In genomic region chr14:21988577-21989290, GRCm38 (mm10) we compare ENCODE assay signal across 8 mouse cellular contexts. TPM values are rescaled to one million over a fixed set of nuclear protein-coding genes. Genes with fewer than 3 reads are reported as not detected.
DNase-seq lines count a peak whose midpoint lies in the region; ATAC-seq and TF ChIP-seq lines count a peak whose summit lies in the region.

No protein-coding gene starts in this region.

- H3K9me3 ChIP-seq in embryonic facial prominence, embryonic 12.5 days = no peaks in the 10 kb centered on the region
- H3K9me3 ChIP-seq in limb, embryonic 11.5 days (ENCODE audit: control insufficient read depth, low read length) = no peaks in the 10 kb centered on the region
- no peaks in the 10 kb centered on the region for H3K9me3 ChIP-seq in midbrain, embryonic 16.5 days (replicated peaks; ENCODE audit: control insufficient read depth, low read length, poor library complexity, severe bottlenecking)

- 1% methylated on average over 26 of the region's 26 CpGs for WGBS in heart, adult 2 months
- WGBS in embryonic facial prominence, embryonic 12.5 days = under 1% methylated on average over 26 of the region's 26 CpGs
- WGBS in limb, embryonic 11.5 days = under 1% methylated on average over 26 of the region's 26 CpGs
- under 1% methylated on average over 25 of the region's 26 CpGs for WGBS in midbrain, embryonic 16.5 days

- no peak for ATAC-seq in embryonic facial prominence, embryonic 12.5 days (ENCODE audit: insufficient number of reproducible peaks, insufficient read depth, low FRiP score, low TSS enrichment)
- no peak for ATAC-seq in limb, embryonic 11.5 days (ENCODE audit: insufficient number of reproducible peaks, low FRiP score, low TSS enrichment, low read depth)
- ATAC-seq in midbrain, embryonic 16.5 days = no peak

- H3K4me2 ChIP-seq in embryonic facial prominence, embryonic 12.5 days (replicated peaks) = peak overlapping the region; percentile 75
- H3K4me2 ChIP-seq in limb, embryonic 11.5 days (ENCODE audit: low read depth, severe bottlenecking) = peak overlapping the region; percentile 80
- H3K4me2 ChIP-seq in midbrain, embryonic 16.5 days (ENCODE audit: low read length) = peak overlapping the region; percentile 92

- no peak for TF ChIP-seq EP300 in heart, adult 2 months (IDR thresholded peaks at IDR 0.05; ENCODE audit: insufficient read depth, low read depth, low read length)

- peak overlapping the region; percentile 80 for H3K9ac ChIP-seq in heart, adult 2 months (ENCODE audit: low read depth, low read length)
- peak overlapping the region; percentile 46 for H3K9ac ChIP-seq in embryonic facial prominence, embryonic 12.5 days
- H3K9ac ChIP-seq in limb, embryonic 11.5 days (ENCODE audit: low read length) = peak overlapping the region; percentile 51
- peak overlapping the region; percentile 60 for H3K9ac ChIP-seq in midbrain, embryonic 16.5 days (ENCODE audit: low read depth, low read length)

- TF ChIP-seq POLR2A in heart, adult 2 months (IDR thresholded peaks at IDR 0.05; ENCODE audit: insufficient read depth, low read depth, low read length) = no peak

- peak; percentile 54 to 61 for DNase-seq in heart, adult 2 months
- no peak for DNase-seq in heart, postnatal 25 days (ENCODE audit: low spot score)
- peak; percentile 38 to 47 for DNase-seq in heart, postnatal 36 days
- DNase-seq in limb, embryonic 11.5 days (ENCODE audit: low spot score) = peak; percentile 70
- DNase-seq in retina, embryonic 14.5 days (ENCODE audit: low spot score) = no peak
- DNase-seq in right cerebral cortex, adult 18-20 months = no peak

- peak overlapping the region; percentile 58 for H3K4me3 ChIP-seq in heart, adult 2 months
- H3K4me3 ChIP-seq in embryonic facial prominence, embryonic 12.5 days = peak overlapping the region; percentile 84
- H3K4me3 ChIP-seq in limb, embryonic 11.5 days (ENCODE audit: low read depth, low read length) = peak overlapping the region; percentile 87
- peak overlapping the region; percentile 82 for H3K4me3 ChIP-seq in midbrain, embryonic 16.5 days (ENCODE audit: low read depth, low read length)

- H3K4me1 ChIP-seq in heart, adult 2 months (ENCODE audit: control insufficient read depth, insufficient read depth, low read length) = no peaks in the 10 kb centered on the region; the same call in 1 of the 2 replicates
- H3K4me1 ChIP-seq in embryonic facial prominence, embryonic 12.5 days = peaks cover 25% of the 10 kb centered on the region
- peaks cover 10% of the 10 kb centered on the region for H3K4me1 ChIP-seq in limb, embryonic 11.5 days (ENCODE audit: control insufficient read depth, insufficient read depth, low read length)
- peaks cover 41% of the 10 kb centered on the region for H3K4me1 ChIP-seq in midbrain, embryonic 16.5 days (ENCODE audit: control insufficient read depth, insufficient read depth, low read length)

- intact Hi-C loops in heart, adult 2 months (cut with DNase I) = loop anchor here (2.0 to 10.0 kb wide), 8 partner anchors 30 to 1416 kb away; partner anchors contain the start of gene Lrmda
- intact Hi-C loops in heart, postnatal 25 days (cut with DNase I) = loop anchor here (1.0 to 10.0 kb wide), 6 partner anchors 34 to 1536 kb away; no protein-coding TSS in a partner anchor
- intact Hi-C loops in heart, postnatal 36 days (cut with DNase I) = loop anchor here (2.0 to 10.0 kb wide), 7 partner anchors 30 to 1414 kb away; partner anchors contain the start of gene Lrmda

- no peak for TF ChIP-seq CTCF in heart, adult 2 months (IDR thresholded peaks at IDR 0.05)

- no peaks in the 10 kb centered on the region for H3K79me2 ChIP-seq in heart, adult 2 months (replicated peaks; ENCODE audit: control insufficient read depth, insufficient read depth, low read length)

- H3K27ac ChIP-seq in heart, adult 2 months = peak overlapping the region; percentile 66
- H3K27ac ChIP-seq in embryonic facial prominence, embryonic 12.5 days = peak overlapping the region; percentile 80
- H3K27ac ChIP-seq in limb, embryonic 11.5 days (replicated peaks; ENCODE audit: low read depth, low read length) = peak overlapping the region; percentile 65
- peak overlapping the region; percentile 78 for H3K27ac ChIP-seq in midbrain, embryonic 16.5 days (ENCODE audit: low read length)

- peaks cover 11% of the 10 kb centered on the region for H3K27me3 ChIP-seq in heart, adult 2 months (ENCODE audit: control insufficient read depth, insufficient read depth, low read length)
- peaks cover 18% of the 10 kb centered on the region for H3K27me3 ChIP-seq in embryonic facial prominence, embryonic 12.5 days
- H3K27me3 ChIP-seq in limb, embryonic 11.5 days (ENCODE audit: control insufficient read depth, insufficient read depth, low read length) = peaks cover 19% of the 10 kb centered on the region
- peaks cover 17% of the 10 kb centered on the region for H3K27me3 ChIP-seq in midbrain, embryonic 16.5 days (ENCODE audit: control insufficient read depth, insufficient read depth, low read depth, low read length)

- no peaks in the 10 kb centered on the region for H3K36me3 ChIP-seq in heart, adult 2 months (ENCODE audit: control insufficient read depth, insufficient read depth, low read length)
- H3K36me3 ChIP-seq in embryonic facial prominence, embryonic 12.5 days = peaks cover 11% of the 10 kb centered on the region
- peaks cover 2% of the 10 kb centered on the region; the same call in 1 of the 2 replicates for H3K36me3 ChIP-seq in limb, embryonic 11.5 days (ENCODE audit: control insufficient read depth, insufficient read depth, low read length)
- no peaks in the 10 kb centered on the region for H3K36me3 ChIP-seq in midbrain, embryonic 16.5 days (ENCODE audit: control insufficient read depth, insufficient read depth, low read length)

RNA-seq across cellular contexts. Expression of gene Zfp503, which starts 0.7 kb away (rescaled TPM):
- total RNA-seq in heart, adult 2 months (2021) = 1 to 10 TPM; 1.4 to 1.5 TPM
- polyA plus RNA-seq in heart, adult 2 months (2012; rRNA removed) = 0.88 and 1.5 TPM in 2 replicates
- total RNA-seq in heart, postnatal 25 days (2021) = 1 to 10 TPM; 1.5 to 2.1 TPM
- 35.5 and 40.3 TPM in 2 replicates for polyA plus RNA-seq in embryonic facial prominence, embryonic 12.5 days (2016; fragmentation: Nextera tagmentation; extraction: Ambion mirVana)
- total RNA-seq in heart, postnatal 36 days (2021) = 1 to 10 TPM; 1.8 to 2.2 TPM
- 12.8 and 16.1 TPM in 2 replicates for polyA plus RNA-seq in limb, embryonic 11.5 days (2014; fragmentation: Nextera tagmentation; extraction: Ambion mirVana)
- polyA plus RNA-seq in midbrain, embryonic 16.5 days (2015; fragmentation: Nextera tagmentation; extraction: Ambion mirVana) = 4.0 and 4.4 TPM in 2 replicates

RNA-seq across cellular contexts. Expression of gene Lrmda, which starts 30.8 kb away (rescaled TPM):
- 1 to 10 TPM; 1.0 to 1.1 TPM for total RNA-seq in heart, adult 2 months (2021)
- polyA plus RNA-seq in heart, adult 2 months (2012; rRNA removed) = 0.43 and 0.44 TPM in 2 replicates
- 1 to 10 TPM in 1 of 2 experiments, under 1 TPM in 1; 0.83 to 1.8 TPM for total RNA-seq in heart, postnatal 25 days (2021)
- polyA plus RNA-seq in embryonic facial prominence, embryonic 12.5 days (2016; fragmentation: Nextera tagmentation; extraction: Ambion mirVana) = 0.28 and 0.69 TPM in 2 replicates
- 1 to 10 TPM; 1.1 to 1.7 TPM for total RNA-seq in heart, postnatal 36 days (2021)
- 0.20 and 0.52 TPM in 2 replicates for polyA plus RNA-seq in limb, embryonic 11.5 days (2014; fragmentation: Nextera tagmentation; extraction: Ambion mirVana)
- polyA plus RNA-seq in midbrain, embryonic 16.5 days (2015; fragmentation: Nextera tagmentation; extraction: Ambion mirVana) = 0.34 TPM in 1 of 2 replicates, not detected in the other

Comparison
In these comparisons a context has a peak if more than half of its experiments do, and no peak if none do; other contexts are left out.
1. DNase-seq: peak in heart, adult 2 months (2 of 2), heart, postnatal 36 days (2 of 2) and limb, embryonic 11.5 days (single experiment); none in heart, postnatal 25 days (single experiment), retina, embryonic 14.5 days (single experiment) and right cerebral cortex, adult 18-20 months (single experiment).
2. Peak in every context shown above with its lines, with median percentiles within 50 percentile points of each other: H3K27ac ChIP-seq, H3K4me3 ChIP-seq, H3K9ac ChIP-seq and H3K4me2 ChIP-seq.